Mouse (Mus musculus) thymus, adult 2 months (tissue): Measurements from ENCODE around the gene Sigmar1.
"Not testable (repeated sequence)": the region's sequence is repeated elsewhere in the genome, so short reads cannot be mapped to it uniquely, and the experiment has no call there.

Experiments used
- CTCF ChIP-seq: fragments of 200-500 bp; IDR thresholded peaks from 2 replicates; pipeline ENCODE4 v1.5.1; 2012; ENCODE audit warnings: mild to moderate bottlenecking, control low read depth, low read length, moderate library complexity, borderline replicate concordance; ENCODE audit not compliant: control insufficient read depth, poor library complexity, insufficient read depth; ENCODE audit errors: extremely low read depth
- POLR2A ChIP-seq: fragments of 200-500 bp; IDR thresholded peaks from 2 replicates; pipeline ENCODE4 v1.6.1; 2012; ENCODE audit warnings: mild to moderate bottlenecking, low read length, control low read depth, moderate library complexity; ENCODE audit not compliant: control insufficient read depth, poor library complexity, insufficient read depth; ENCODE audit errors: extremely low read depth

GRCm38 (mm10) chr4:41775840-41776239 is 19.9 kb upstream of the Sigmar1 start:
- not testable (repeated sequence) for TF ChIP-seq POLR2A, CTCF
